Mouse (Mus musculus) embryonic facial prominence, embryonic 12.5 days (tissue): ENCODE data around the gene Ccm2. TPM values are rescaled to one million over a fixed set of nuclear protein-coding genes. Genes with fewer than 3 reads are reported as not detected.

ENCODE experiments used
- polyA plus RNA-seq: library from polyadenylated mRNA; unstranded; fragments of >200 nt; fragmentation: Nextera tagmentation; extraction: Ambion mirVana; gene quantifications from 2 replicates; pipeline ENCODE4 v1.2.1, GENCODE M21; 2016

Gene Ccm2
- polyA plus RNA-seq, 1 experiment from 2014 or later = 90.6 TPM

Other genes starting within 250 kb of the Ccm2 start
- gene Zmiz2, start 157.8 kb upstream of the Ccm2 start, polyA plus RNA-seq = 11.9 and 12.5 TPM in 2 replicates
- 5,090 and 5,096 TPM in 2 replicates for gene Ppia, start 131.4 kb upstream of the Ccm2 start, polyA plus RNA-seq
- gene H2afv, start 102.4 kb upstream of the Ccm2 start, polyA plus RNA-seq = 693 and 728 TPM in 2 replicates
- 19.5 and 21.7 TPM in 2 replicates for gene Purb, start 71.0 kb upstream of the Ccm2 start, polyA plus RNA-seq
- 0.75 and 1.1 TPM in 2 replicates for gene Myo1g, start 25.9 kb upstream of the Ccm2 start, polyA plus RNA-seq
- 10.0 and 16.6 TPM in 2 replicates for gene Nacad, start 59.2 kb downstream of the Ccm2 start, polyA plus RNA-seq
- 43.0 and 43.8 TPM in 2 replicates for gene Tbrg4, start 79.2 kb downstream of the Ccm2 start, polyA plus RNA-seq
- not detected in 2 replicates for gene Wap, start 91.8 kb downstream of the Ccm2 start, polyA plus RNA-seq
- 5.5 and 7.3 TPM in 2 replicates for gene Ramp3, start 111.6 kb downstream of the Ccm2 start, polyA plus RNA-seq